ENCODE assay signal across 9 mouse cellular contexts in the genomic region with DNA sequence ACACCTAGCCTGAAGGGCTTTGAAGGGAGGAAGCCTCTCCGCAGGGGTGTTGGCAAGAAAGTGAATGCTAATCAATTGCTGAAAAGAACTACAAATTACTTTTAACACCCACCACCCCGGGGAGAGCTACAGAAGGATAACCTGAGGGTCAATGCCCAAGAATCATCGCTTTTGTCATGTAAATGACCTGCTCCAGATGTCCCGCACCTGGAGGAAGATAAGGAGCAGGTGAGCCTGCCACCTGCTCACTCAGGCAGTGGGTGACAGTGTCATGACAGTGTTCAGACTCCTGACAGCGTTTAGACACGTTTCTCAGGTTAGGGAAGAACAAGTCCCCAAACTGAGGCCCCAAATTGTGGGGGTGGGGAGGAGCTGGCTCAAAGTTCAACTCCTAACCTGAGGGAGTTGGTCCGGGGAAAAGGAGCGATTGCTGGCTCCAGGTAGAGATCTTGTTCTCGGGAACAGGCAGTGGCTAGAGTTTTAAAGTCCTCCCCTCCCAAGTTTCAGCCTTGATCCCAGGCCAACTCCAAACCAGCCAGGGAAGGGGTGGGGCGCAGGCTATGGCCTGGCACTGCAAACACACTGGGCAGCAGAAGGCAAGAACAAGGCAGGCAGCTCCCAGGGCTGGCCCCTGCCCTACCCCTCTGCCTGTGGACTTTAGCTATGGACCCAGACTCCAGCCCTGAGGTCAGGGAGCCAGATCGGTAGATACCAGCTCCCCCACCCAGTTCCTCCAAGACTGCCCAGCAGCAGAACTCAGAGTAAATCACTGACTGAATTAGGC. TPM values are rescaled to one million over a fixed set of nuclear protein-coding genes. Genes with fewer than 3 reads are reported as not detected.
A peak's percentile ranks its signal among the peaks of the same experiment; 100 is the strongest.
DNase-seq lines count a peak whose midpoint lies in the region; ATAC-seq and TF ChIP-seq lines count a peak whose summit lies in the region.
"Had no signal": no experiment of that assay in that cellular context is flagged by ENCODE, and none has a peak within 500 bp of the region (broad histone marks: within the 10 kb centered on the region; RNA-seq: fewer than 3 reads in every experiment).

No protein-coding gene starts in this region.

- WGBS in forebrain, embryonic 14.5 days, result 11% methylated on average over 11 of the region's 11 CpGs
- 33% methylated on average over 11 of the region's 11 CpGs for WGBS in kidney, postnatal 0 days

- no peak for TF ChIP-seq CTCF in kidney, postnatal 0 days (IDR thresholded peaks at IDR 0.05; ENCODE audit: low read depth)
- TF ChIP-seq CTCF in layer of hippocampus, adult 2 months (conservative IDR thresholded peaks at IDR 0.05), result no peak

- peaks cover 12% of the 10 kb centered on the region; the same call in 1 of the 2 replicates for H3K36me3 ChIP-seq in forebrain, embryonic 14.5 days (ENCODE audit: control insufficient read depth, insufficient read depth, low read length)
- H3K36me3 ChIP-seq in kidney, postnatal 0 days (ENCODE audit: insufficient read depth, low read length), result 0 out of 2 replicates have a peak, but pooled peaks cover 4% of the 10 kb centered on the region

- ATAC-seq in forebrain, embryonic 14.5 days, result no peak
- ATAC-seq in kidney, postnatal 0 days (replicated peaks; ENCODE audit: low FRiP score, low read depth), result peak; percentile 87

- H3K4me1 ChIP-seq in forebrain, embryonic 14.5 days (ENCODE audit: control insufficient read depth, insufficient read depth, low read length), result peaks cover 50% of the 10 kb centered on the region
- H3K4me1 ChIP-seq in kidney, postnatal 0 days (replicated peaks; ENCODE audit: insufficient read depth, low read length), result peaks cover 23% of the 10 kb centered on the region

- H3K9me3 ChIP-seq in forebrain, embryonic 14.5 days (replicated peaks; ENCODE audit: control insufficient read depth, low read length), result no peaks in the 10 kb centered on the region
- no peaks in the 10 kb centered on the region for H3K9me3 ChIP-seq in kidney, postnatal 0 days (replicated peaks; ENCODE audit: low read length)

- H3K27me3 ChIP-seq in forebrain, embryonic 14.5 days (replicated peaks; ENCODE audit: control insufficient read depth, insufficient read depth, low read length), result no peaks in the 10 kb centered on the region
- H3K27me3 ChIP-seq in kidney, postnatal 0 days (ENCODE audit: insufficient read depth, low read length), result no peaks in the 10 kb centered on the region

- peak; percentile 62 for DNase-seq in ovary, adult 18-20 months (ENCODE audit: low spot score)
- no peak for DNase-seq in ovary, postnatal 10 days (ENCODE audit: low spot score)
- no peak for DNase-seq in forebrain, embryonic 14.5 days (ENCODE audit: low spot score)
- DNase-seq in kidney, postnatal 0 days (ENCODE audit: low spot score), result no peak
- peak; percentile 47 for DNase-seq in ovary, postnatal 14 days (ENCODE audit: low spot score)
- no peak for DNase-seq in embryo, embryonic 11 days
- DNase-seq in embryo, embryonic 10.5 days (ENCODE audit: low spot score), result no peak
- no peak for DNase-seq in layer of hippocampus, adult 2 months (ENCODE audit: low spot score in 2 of 2)

- 0 out of 2 replicates have a peak overlapping the region, but pooled peaks have one; percentile 1 for H3K9ac ChIP-seq in forebrain, embryonic 14.5 days (ENCODE audit: low read length)
- H3K9ac ChIP-seq in kidney, postnatal 0 days (ENCODE audit: low read depth, low read length), result no peak overlapping the region
- H3K9ac ChIP-seq: liver, embryonic 14.5 days had no signal

- H3K4me2 ChIP-seq in forebrain, embryonic 14.5 days (ENCODE audit: low read length), result no peak overlapping the region
- H3K4me2 ChIP-seq in kidney, postnatal 0 days (ENCODE audit: low read length), result no peak overlapping the region

- H3K4me3 ChIP-seq in forebrain, embryonic 14.5 days (ENCODE audit: low read depth, low read length), result no peak overlapping the region
- H3K4me3 ChIP-seq in kidney, postnatal 0 days (replicated peaks; ENCODE audit: low read depth, low read length), result no peak overlapping the region
- H3K4me3 ChIP-seq in layer of hippocampus, adult 2 months, result no peak overlapping the region

- H3K27ac ChIP-seq in forebrain, embryonic 14.5 days (ENCODE audit: low read depth, low read length), result no peak overlapping the region
- H3K27ac ChIP-seq in kidney, postnatal 0 days, result peak overlapping the region; percentile 51
- no peak overlapping the region for H3K27ac ChIP-seq in layer of hippocampus, adult 2 months
- H3K27ac ChIP-seq: liver, embryonic 14.5 days had no signal

RNA-seq across cellular contexts. Expression of gene Tet3, which starts 36.8 kb away (rescaled TPM):
- 34.9 and 49.5 TPM in 2 replicates for polyA plus RNA-seq in forebrain, embryonic 14.5 days (2014; fragmentation: Nextera tagmentation; extraction: Ambion mirVana)
- polyA plus RNA-seq in kidney, postnatal 0 days (2015; fragmentation: Nextera tagmentation; extraction: Ambion mirVana), result 32.3 and 33.0 TPM in 2 replicates
- 10 to 100 TPM; 61.0 to 65.9 TPM for total RNA-seq in layer of hippocampus, adult 2 months (2021)

Comparison
In these comparisons a context has a peak if more than half of its experiments do, and no peak if none do; other contexts are left out.
1. DNase-seq: peak in ovary, adult 18-20 months (single experiment) and ovary, postnatal 14 days (single experiment); none in ovary, postnatal 10 days (single experiment), forebrain, embryonic 14.5 days (single experiment), kidney, postnatal 0 days (single experiment), embryo, embryonic 11 days (single experiment), embryo, embryonic 10.5 days (single experiment) and layer of hippocampus, adult 2 months (0 of 2).